Mouse (Mus musculus) lung, postnatal 14 days (tissue): Measurements from ENCODE around the gene Gm43517.

Source experiments
- DNase-seq: peaks from one replicate; pipeline ENCODE4 v3.0.0; 2021

The Gm43517 gene

DNA sequence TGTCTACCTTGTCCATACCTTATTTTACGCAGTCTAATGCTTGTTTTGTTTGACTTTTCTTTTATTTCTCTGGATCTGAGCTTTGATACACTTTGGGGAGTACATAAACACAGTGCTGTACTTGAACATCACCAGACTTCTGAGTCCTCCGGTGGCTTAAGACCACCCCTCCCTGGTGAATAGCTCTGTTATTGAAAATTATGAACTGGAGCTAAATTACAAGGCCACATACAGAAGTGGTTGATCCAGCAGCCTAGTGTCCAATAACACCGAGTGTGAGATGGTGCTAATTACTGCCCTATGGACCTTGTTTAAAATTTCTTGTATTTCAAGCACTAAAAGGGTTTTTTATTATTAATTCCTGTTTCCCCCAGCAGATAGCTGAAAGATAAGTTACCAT is 33.0 kb downstream of the Gm43517 start:
- no peak for DNase-seq
